ENCODE assay signal across 8 mouse cellular contexts in the genomic region with DNA sequence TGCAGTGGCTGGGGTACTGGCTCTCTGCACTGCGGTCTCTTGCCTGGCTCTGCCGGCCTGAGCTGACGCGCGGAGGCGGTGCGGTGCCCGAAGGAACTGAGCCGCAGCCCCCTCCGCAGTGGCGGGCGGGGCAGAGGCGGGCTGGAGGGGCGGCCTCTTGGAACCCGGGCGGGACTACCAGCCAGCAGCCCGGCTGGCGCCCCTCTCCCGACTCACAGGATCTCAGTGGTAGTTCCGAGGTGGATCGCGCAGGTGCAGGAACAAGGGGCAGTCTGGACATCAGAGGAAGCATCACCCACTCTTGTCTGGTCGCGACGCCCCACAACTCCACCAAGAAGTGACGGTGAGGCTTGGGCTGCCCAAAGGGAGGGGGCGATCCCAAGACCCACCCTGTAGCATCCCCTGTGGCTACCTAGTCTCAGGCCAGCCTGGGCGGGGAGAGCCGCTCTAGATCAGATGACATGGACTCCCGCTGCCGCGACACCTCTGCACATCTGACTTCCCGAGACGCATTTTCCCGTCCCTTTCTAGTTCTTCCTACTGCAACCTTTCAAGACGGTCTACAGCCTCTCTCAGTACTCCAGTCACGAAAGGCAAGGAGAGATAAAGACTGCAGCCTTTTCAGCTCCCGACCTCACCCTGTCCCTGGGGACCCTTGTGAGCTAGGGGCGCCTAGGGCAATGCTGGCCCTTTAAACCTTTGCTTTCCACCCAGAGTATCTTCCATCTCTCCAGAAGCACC. TPM values are rescaled to one million over a fixed set of nuclear protein-coding genes. Genes with fewer than 3 reads are reported as not detected.
DNase-seq lines count a peak whose midpoint lies in the region; ATAC-seq and TF ChIP-seq lines count a peak whose summit lies in the region.

No protein-coding gene starts in this region.

- H3K36me3 ChIP-seq in heart, adult 2 months (ENCODE audit: control insufficient read depth, insufficient read depth, low read length) = no peaks in the 10 kb centered on the region
- H3K36me3 ChIP-seq in limb, embryonic 11.5 days (ENCODE audit: control insufficient read depth, insufficient read depth, low read length) = no peaks in the 10 kb centered on the region
- no peaks in the 10 kb centered on the region for H3K36me3 ChIP-seq in neural tube, embryonic 14.5 days (ENCODE audit: control insufficient read depth, insufficient read depth, low read length)

- H3K4me2 ChIP-seq in limb, embryonic 11.5 days (ENCODE audit: low read depth, severe bottlenecking) = peak overlapping the region; percentile 85
- peak overlapping the region; percentile 75 for H3K4me2 ChIP-seq in neural tube, embryonic 14.5 days (ENCODE audit: low read depth, low read length)

- no peaks in the 10 kb centered on the region for H3K9me3 ChIP-seq in limb, embryonic 11.5 days (ENCODE audit: control insufficient read depth, low read length)
- H3K9me3 ChIP-seq in neural tube, embryonic 14.5 days (ENCODE audit: control insufficient read depth, low read length) = no peaks in the 10 kb centered on the region

- H3K9ac ChIP-seq in heart, adult 2 months (ENCODE audit: low read depth, low read length) = no peak overlapping the region
- peak overlapping the region; percentile 56 for H3K9ac ChIP-seq in limb, embryonic 11.5 days (ENCODE audit: low read length)
- peak overlapping the region; percentile 62 for H3K9ac ChIP-seq in neural tube, embryonic 14.5 days (replicated peaks; ENCODE audit: low read depth, low read length)

- H3K4me3 ChIP-seq in heart, adult 2 months = peak overlapping the region; percentile 28
- H3K4me3 ChIP-seq in limb, embryonic 11.5 days (ENCODE audit: low read depth, low read length) = peak overlapping the region; percentile 46
- H3K4me3 ChIP-seq in neural tube, embryonic 14.5 days (ENCODE audit: low read depth, low read length) = peak overlapping the region; percentile 47

- H3K4me1 ChIP-seq in heart, adult 2 months (ENCODE audit: control insufficient read depth, insufficient read depth, low read length) = no peaks in the 10 kb centered on the region
- peaks cover 17% of the 10 kb centered on the region for H3K4me1 ChIP-seq in limb, embryonic 11.5 days (ENCODE audit: control insufficient read depth, insufficient read depth, low read length)
- peaks cover 4% of the 10 kb centered on the region; the same call in 1 of the 2 replicates for H3K4me1 ChIP-seq in neural tube, embryonic 14.5 days (ENCODE audit: control insufficient read depth, insufficient read depth, low read length)

- intact Hi-C loops in heart, adult 2 months (cut with DNase I) = no loop called here

- no peak for TF ChIP-seq POLR2A in heart, adult 2 months (IDR thresholded peaks at IDR 0.05; ENCODE audit: insufficient read depth, low read depth, low read length)

- H3K27ac ChIP-seq in heart, adult 2 months = no peak overlapping the region
- no peak overlapping the region for H3K27ac ChIP-seq in limb, embryonic 11.5 days (replicated peaks; ENCODE audit: low read depth, low read length)
- H3K27ac ChIP-seq in neural tube, embryonic 14.5 days (ENCODE audit: low read depth, low read length) = peak overlapping the region; percentile 34

- DNase-seq in heart, adult 2 months = peak in 1 of 2 experiments; percentile 34
- no peak for DNase-seq in heart, adult 9 months (ENCODE audit: low spot score in 2 of 2)
- DNase-seq in Muller cell, postnatal 12 days (ENCODE audit: inconsistent ontology term) = peak; percentile 46
- peak; percentile 55 for DNase-seq in embryo, embryonic 9.5 days (ENCODE audit: extremely low spot score)
- DNase-seq in limb, embryonic 11.5 days (ENCODE audit: low spot score) = peak; percentile 71
- no peak for DNase-seq in urinary bladder, postnatal 10 days (ENCODE audit: low spot score)

- TF ChIP-seq CTCF in heart, adult 2 months (IDR thresholded peaks at IDR 0.05) = no peak

- no peak for TF ChIP-seq EP300 in heart, adult 2 months (IDR thresholded peaks at IDR 0.05; ENCODE audit: insufficient read depth, low read depth, low read length)

- 1% methylated on average over 36 of the region's 39 CpGs for WGBS in heart, adult 2 months
- WGBS in limb, embryonic 11.5 days = under 1% methylated on average over 39 of the region's 39 CpGs
- WGBS in neural tube, embryonic 14.5 days = 0% methylated on average over 39 of the region's 39 CpGs

- H3K27me3 ChIP-seq in heart, adult 2 months (ENCODE audit: control insufficient read depth, insufficient read depth, low read length) = peaks cover 22% of the 10 kb centered on the region
- peaks cover 44% of the 10 kb centered on the region for H3K27me3 ChIP-seq in limb, embryonic 11.5 days (ENCODE audit: control insufficient read depth, insufficient read depth, low read length)
- peaks cover 31% of the 10 kb centered on the region for H3K27me3 ChIP-seq in neural tube, embryonic 14.5 days (ENCODE audit: control insufficient read depth, insufficient read depth, low read length)

- ATAC-seq in hematopoietic stem cell, adult 5-6 weeks (replicated peaks in 1 of 2; ENCODE audit: insufficient read depth in 1 of 2, low FRiP score in 2 of 2, low TSS enrichment in 1 of 2, low read depth in 1 of 2, poor library complexity in 2 of 2, severe bottlenecking in 2 of 2) = peak; percentile 2 to 39; a peak in 1 of 4 replicates
- peak; percentile 77 for ATAC-seq in limb, embryonic 11.5 days (ENCODE audit: insufficient number of reproducible peaks, low FRiP score, low TSS enrichment, low read depth)
- peak; percentile 89 for ATAC-seq in neural tube, embryonic 14.5 days (ENCODE audit: low read depth)

- no peaks in the 10 kb centered on the region for H3K79me2 ChIP-seq in heart, adult 2 months (replicated peaks; ENCODE audit: control insufficient read depth, insufficient read depth, low read length)

RNA-seq across cellular contexts. Expression of a gene that starts 0.8 kb away (rescaled TPM):
- total RNA-seq in heart, adult 2 months (2021) = under 1 TPM in 1 of 2 experiments, not detected in 1; 0.18 TPM
- polyA plus RNA-seq in heart, adult 2 months (2012; rRNA removed) = 0.06 TPM in 1 of 2 replicates, not detected in the other
- 0.10 TPM in 1 of 2 replicates, not detected in the other for total RNA-seq in hematopoietic stem cell, adult 5-6 weeks (2017)
- polyA plus RNA-seq in limb, embryonic 11.5 days (2014; fragmentation: Nextera tagmentation; extraction: Ambion mirVana) = 0.23 and 0.55 TPM in 2 replicates
- 27.1 and 40.4 TPM in 2 replicates for polyA plus RNA-seq in neural tube, embryonic 14.5 days (2014; fragmentation: Nextera tagmentation; extraction: Ambion mirVana)

RNA-seq across cellular contexts. Expression of a gene that starts 21.3 kb away (rescaled TPM):
- 1 to 10 TPM; 5.7 to 7.7 TPM for total RNA-seq in heart, adult 2 months (2021)
- 9.1 and 12.8 TPM in 2 replicates for polyA plus RNA-seq in heart, adult 2 months (2012; rRNA removed)
- 7.0 and 9.0 TPM in 2 replicates for total RNA-seq in hematopoietic stem cell, adult 5-6 weeks (2017)
- polyA plus RNA-seq in limb, embryonic 11.5 days (2014; fragmentation: Nextera tagmentation; extraction: Ambion mirVana) = 33.8 and 42.1 TPM in 2 replicates
- polyA plus RNA-seq in neural tube, embryonic 14.5 days (2014; fragmentation: Nextera tagmentation; extraction: Ambion mirVana) = 9.9 and 10.5 TPM in 2 replicates

RNA-seq across cellular contexts. Expression of a gene that starts 21.3 kb away (rescaled TPM):
- under 1 TPM in 1 of 2 experiments, not detected in 1; 0.43 TPM for total RNA-seq in heart, adult 2 months (2021)
- 0.10 and 0.61 TPM in 2 replicates for polyA plus RNA-seq in heart, adult 2 months (2012; rRNA removed)
- total RNA-seq in hematopoietic stem cell, adult 5-6 weeks (2017) = not detected in 2 replicates
- polyA plus RNA-seq in limb, embryonic 11.5 days (2014; fragmentation: Nextera tagmentation; extraction: Ambion mirVana) = not detected in 2 replicates
- not detected in 2 replicates for polyA plus RNA-seq in neural tube, embryonic 14.5 days (2014; fragmentation: Nextera tagmentation; extraction: Ambion mirVana)

RNA-seq across cellular contexts. Expression of a gene that starts 21.4 kb away (rescaled TPM):
- 10 to 100 TPM in 1 of 2 experiments, 1 to 10 TPM in 1; 9.9 to 10.4 TPM for total RNA-seq in heart, adult 2 months (2021)
- 19.2 and 19.5 TPM in 2 replicates for polyA plus RNA-seq in heart, adult 2 months (2012; rRNA removed)
- 9.8 and 18.9 TPM in 2 replicates for total RNA-seq in hematopoietic stem cell, adult 5-6 weeks (2017)
- 53.4 and 55.4 TPM in 2 replicates for polyA plus RNA-seq in limb, embryonic 11.5 days (2014; fragmentation: Nextera tagmentation; extraction: Ambion mirVana)
- 43.7 and 44.6 TPM in 2 replicates for polyA plus RNA-seq in neural tube, embryonic 14.5 days (2014; fragmentation: Nextera tagmentation; extraction: Ambion mirVana)

RNA-seq across cellular contexts. Expression of a gene that starts 31.0 kb away (rescaled TPM):
- total RNA-seq in heart, adult 2 months (2021) = 1 to 10 TPM; 1.2 to 1.4 TPM
- 1.2 and 1.4 TPM in 2 replicates for polyA plus RNA-seq in heart, adult 2 months (2012; rRNA removed)
- total RNA-seq in hematopoietic stem cell, adult 5-6 weeks (2017) = 0.25 TPM in 1 of 2 replicates, not detected in the other
- 0.87 and 1.2 TPM in 2 replicates for polyA plus RNA-seq in limb, embryonic 11.5 days (2014; fragmentation: Nextera tagmentation; extraction: Ambion mirVana)
- 48.8 and 69.4 TPM in 2 replicates for polyA plus RNA-seq in neural tube, embryonic 14.5 days (2014; fragmentation: Nextera tagmentation; extraction: Ambion mirVana)

Comparison
In these comparisons a context has a peak if more than half of its experiments do, and no peak if none do; other contexts are left out.
1. DNase-seq: peak in Muller cell, postnatal 12 days (single experiment), embryo, embryonic 9.5 days (single experiment) and limb, embryonic 11.5 days (single experiment); none in heart, adult 9 months (0 of 2) and urinary bladder, postnatal 10 days (single experiment).
2. ATAC-seq: peak in every context shown above with its lines; median percentile 89 in neural tube, embryonic 14.5 days; 77 in limb, embryonic 11.5 days; 20 in hematopoietic stem cell, adult 5-6 weeks.
3. RNA of a gene that starts 0.8 kb away (polyA plus RNA-seq): 27.1 to 40.4 TPM in neural tube, embryonic 14.5 days; 0.23 to 0.55 TPM in limb, embryonic 11.5 days and 0.06 TPM in heart, adult 2 months; every median in the first group is over 10 times any median in the second.
4. Peak in every context shown above with its lines, with median percentiles within 50 percentile points of each other: H3K4me3 ChIP-seq.